Mouse (Mus musculus): ENCODE results near the gene Slc17a4. TPM values are rescaled to one million over a fixed set of nuclear protein-coding genes. Genes with fewer than 3 reads are reported as not detected.

Gene Slc17a4
- total RNA-seq, 2 experiments from 2014 or later, result not detected

DNA sequence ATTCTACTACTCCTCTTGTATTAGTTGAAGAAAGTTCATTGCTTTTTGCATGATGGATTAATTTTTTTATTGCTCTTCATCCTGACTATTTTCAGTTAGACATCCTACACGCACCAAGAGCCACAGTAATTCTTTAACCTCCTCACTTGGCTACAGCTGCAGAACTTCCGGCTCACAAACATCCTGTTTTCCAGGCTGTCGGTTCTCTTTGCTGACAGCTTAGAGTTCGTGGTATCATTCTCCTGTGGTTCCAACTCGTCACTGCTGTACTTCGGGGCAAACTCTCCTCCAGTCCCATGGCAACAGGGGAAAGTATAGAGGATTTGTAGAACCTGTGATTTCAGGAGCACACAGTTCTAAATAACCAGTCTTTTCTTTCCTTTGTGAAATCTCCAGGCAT lies 16.6 kb downstream of the Slc17a4 start:
- intact Hi-C loops (cut with DNase I), result no loop called here
- no peak for DNase-seq

GRCm38 (mm10) chr13:23893269-23893593 lies 21.6 kb downstream of the Slc17a4 start:
- no peak for DNase-seq
- intact Hi-C loops (cut with DNase I), result no loop called here

GRCm38 (mm10) chr13:23892592-23893268 lies 22.1 kb downstream of the Slc17a4 start:
- intact Hi-C loops (cut with DNase I), result no loop called here
- no peak for DNase-seq

DNA sequence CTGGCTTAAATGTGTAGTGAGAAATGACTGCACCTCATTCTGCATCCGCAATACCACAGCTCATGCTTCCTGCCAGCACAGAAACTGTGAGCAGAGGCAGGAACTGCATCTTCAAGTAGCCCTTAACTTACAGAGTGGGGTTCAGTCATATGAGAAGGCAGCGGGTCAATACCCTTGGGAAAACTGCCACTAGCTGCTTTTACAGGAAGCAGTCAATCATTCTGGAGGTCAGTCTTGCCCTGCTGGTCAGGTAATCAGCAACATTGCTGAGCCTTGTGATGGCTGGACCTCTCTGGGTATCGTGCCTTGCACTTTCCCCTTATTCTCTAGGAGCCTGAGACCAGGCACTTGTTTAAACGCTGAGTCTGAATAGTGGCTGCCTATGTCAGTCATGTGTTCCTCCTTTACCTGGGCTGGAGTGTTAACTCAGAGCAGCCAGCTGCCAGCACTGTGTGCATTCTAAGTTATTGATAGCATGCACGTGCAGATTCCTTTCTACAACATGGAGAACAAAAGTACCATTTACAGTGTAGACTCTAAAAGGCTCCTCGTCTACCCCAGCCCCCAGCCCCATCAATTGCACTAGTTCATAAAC lies 25.7 kb downstream of the Slc17a4 start:
- intact Hi-C loops (cut with DNase I), result loop anchor here (5.0 kb wide), 2 partner anchors 57 to 97 kb away; no protein-coding TSS in a partner anchor
- no peak for DNase-seq

GRCm38 (mm10) chr13:23887026-23887725 lies 27.6 kb downstream of the Slc17a4 start:
- no peak for DNase-seq
- intact Hi-C loops (cut with DNase I), result loop anchor here (5.0 kb wide), 2 partner anchors 55 to 95 kb away; no protein-coding TSS in a partner anchor

DNA sequence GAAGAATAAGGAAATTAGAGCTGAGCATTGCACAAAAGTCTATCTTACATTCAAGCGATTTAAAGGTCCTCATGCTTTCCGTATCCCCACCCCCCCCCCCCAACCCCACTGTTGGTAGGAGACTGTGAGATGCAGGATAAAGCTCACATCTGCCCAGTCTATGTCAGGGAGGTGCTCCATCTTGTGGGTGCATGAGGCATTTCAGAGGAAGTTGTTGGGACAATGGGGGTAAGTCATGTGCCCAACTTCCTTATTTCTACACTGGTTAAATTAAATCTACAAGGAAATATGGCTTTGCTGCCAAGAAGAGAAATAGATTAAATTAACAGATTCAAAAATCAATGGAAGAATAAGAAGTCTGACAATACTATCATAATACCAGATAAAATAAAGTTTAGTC lies 29.3 kb downstream of the Slc17a4 start:
- intact Hi-C loops (cut with DNase I), result loop anchor here (5.0 kb wide), 2 partner anchors 53 to 93 kb away; no protein-coding TSS in a partner anchor
- DNase-seq, result peak in 1 of 2 experiments; percentile 22

GRCm38 (mm10) chr13:23879636-23880035 lies 35.2 kb downstream of the Slc17a4 start:
- no peak for DNase-seq
- intact Hi-C loops (cut with DNase I), result no loop called here

DNA sequence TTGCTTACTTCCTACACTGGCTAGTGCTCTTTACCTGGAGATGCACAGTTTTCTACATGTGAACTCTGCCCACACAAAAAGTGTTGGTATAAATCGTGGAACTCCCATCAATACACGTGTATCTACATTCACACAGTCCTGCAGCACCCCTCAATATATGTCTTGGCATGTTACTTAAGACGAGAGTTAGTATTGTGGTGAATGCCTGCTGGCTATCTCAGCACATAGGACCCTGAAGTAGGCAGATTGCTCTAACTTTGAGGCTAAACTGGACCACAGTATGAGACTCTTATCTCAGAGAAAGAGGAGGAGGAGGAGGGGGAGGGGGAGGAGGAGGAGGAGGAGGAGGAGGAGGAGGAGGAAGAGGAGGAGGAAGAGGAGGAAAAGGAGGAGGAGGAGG lies 35.7 kb downstream of the Slc17a4 start:
- no peak for DNase-seq
- intact Hi-C loops (cut with DNase I), result no loop called here

GRCm38 (mm10) chr13:23873141-23873540 lies 41.7 kb downstream of the Slc17a4 start:
- DNase-seq, result no peak
- intact Hi-C loops (cut with DNase I), result no loop called here

DNA sequence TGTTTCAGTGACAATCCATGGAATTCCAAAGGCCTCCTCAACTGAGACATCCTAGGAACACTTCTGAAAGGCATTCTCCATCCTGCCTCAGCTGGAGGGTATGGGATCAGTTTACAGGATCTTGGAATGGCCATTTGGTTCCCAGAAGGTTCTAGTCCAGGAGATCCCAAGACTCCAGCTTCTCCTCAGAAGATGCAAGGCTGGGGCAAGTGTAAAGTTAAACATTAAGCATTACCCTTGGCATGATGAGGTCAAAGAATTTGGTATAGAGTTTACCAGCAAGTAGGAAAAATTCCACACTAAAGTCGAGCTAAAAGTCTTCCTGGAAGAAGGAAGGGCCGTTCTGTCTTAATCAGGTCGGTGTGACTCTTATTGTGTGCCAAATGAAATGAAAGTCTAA lies 44.8 kb downstream of the Slc17a4 start:
- intact Hi-C loops (cut with DNase I), result no loop called here
- no peak for DNase-seq

DNA sequence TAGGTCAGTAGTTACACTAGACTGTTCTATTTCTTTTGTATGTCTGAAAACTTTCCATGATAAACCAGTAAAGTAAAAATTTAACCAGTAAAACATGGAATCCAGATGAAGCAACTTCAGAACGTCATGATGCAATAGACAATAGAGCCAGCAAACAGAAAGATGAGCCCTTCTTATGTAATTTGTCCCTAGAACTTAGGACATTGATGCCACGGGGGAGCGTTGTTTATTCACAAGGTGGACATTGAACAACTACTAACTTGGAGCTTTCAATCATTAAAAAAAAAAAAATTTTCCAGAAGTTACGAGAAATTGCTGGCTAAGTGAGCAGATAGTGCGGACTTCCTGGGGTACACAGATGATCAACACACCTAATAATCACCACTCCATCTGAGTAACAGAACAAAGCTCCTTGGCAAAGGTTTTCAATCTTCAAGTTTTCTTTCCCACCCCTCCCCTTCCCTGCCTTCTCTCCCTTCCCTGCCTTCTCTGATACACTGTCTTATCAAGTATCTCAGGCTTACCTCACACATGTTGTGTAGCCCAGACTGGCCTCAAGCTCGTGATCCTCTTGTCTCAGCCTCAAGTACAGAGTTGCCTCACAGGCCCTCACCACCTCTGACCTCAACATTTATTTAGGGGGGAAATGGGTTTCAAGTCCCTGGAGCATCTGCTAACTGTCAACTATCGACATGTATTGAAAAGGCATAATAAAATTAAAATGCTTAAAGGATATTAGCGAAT lies 45.8 kb downstream of the Slc17a4 start:
- intact Hi-C loops (cut with DNase I), result no loop called here
- DNase-seq, result no peak

GRCm38 (mm10) chr13:23867405-23867804 lies 47.4 kb downstream of the Slc17a4 start, which contains the start of gene Slc17a1:
Gene Slc17a1, plus strand, starts transcription at chr13:23867750.
- intact Hi-C loops (cut with DNase I), result no loop called here
- no peak for DNase-seq

DNA sequence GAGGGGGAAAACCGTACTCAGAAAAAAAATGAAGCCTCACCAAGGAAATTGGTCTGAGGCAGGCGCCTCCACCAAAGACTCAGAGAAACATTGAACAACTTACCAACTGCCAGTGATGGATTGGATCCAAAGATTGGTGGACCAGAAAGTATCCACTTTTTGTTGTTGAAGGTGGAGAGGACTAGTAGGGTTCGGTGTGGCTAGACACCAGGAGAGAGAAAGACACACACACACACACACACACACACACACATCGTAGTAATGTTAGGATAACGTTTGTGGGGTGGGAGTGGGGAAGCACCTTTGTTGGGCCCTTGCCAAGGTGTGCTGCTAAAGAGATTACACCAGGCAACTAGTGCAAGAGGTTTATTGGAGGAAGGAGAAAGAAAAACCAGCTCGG lies 47.8 kb downstream of the Slc17a4 start:
- intact Hi-C loops (cut with DNase I), result no loop called here
- DNase-seq, result no peak

- intact Hi-C loops (cut with DNase I), result no loop called here
- DNase-seq, result peak; percentile 9 to 10
These were observed 48.6 kb downstream of the Slc17a4 start for GRCm38 (mm10) chr13:23866086-23866710.

DNA sequence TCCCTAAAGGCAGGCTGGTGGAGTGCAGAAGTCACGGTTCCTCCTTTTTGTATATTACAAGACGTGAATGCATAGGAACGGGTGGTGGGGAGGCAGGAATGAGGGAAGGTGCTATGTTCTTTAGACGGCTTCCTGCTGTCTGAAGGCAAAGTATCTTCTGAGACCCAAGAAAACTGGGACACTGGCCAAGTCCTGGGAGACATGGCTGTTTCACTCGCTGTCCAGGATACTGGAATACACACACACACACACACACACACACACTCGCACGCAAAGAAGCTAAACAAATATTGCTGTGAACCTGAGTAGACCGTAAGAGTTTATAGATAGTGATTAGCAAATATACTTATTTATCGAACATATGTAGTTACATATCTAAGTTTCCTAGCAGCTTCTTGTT lies 50.1 kb downstream of the Slc17a4 start:
- DNase-seq, result peak; percentile 7 to 10
- intact Hi-C loops (cut with DNase I), result no loop called here

DNA sequence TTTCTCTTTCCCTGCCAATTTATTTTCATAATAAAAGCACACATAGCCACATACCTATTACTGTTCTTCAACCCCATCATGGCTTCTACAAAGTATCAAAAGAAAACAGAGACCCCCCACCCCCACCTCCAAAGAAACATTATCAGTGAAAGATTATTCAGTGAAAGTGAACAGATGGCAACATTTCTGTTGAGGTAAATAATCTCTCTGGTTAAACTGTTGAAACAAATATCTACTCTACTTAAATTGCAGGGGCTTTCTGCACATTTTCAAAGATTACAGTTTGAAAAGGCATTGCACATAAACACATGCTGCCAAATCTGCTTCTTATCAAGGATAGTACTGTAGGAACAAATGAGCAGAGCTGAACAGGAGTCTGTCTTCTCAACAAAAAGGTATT lies 53.0 kb downstream of the Slc17a4 start:
- intact Hi-C loops (cut with DNase I), result no loop called here
- DNase-seq, result no peak

GRCm38 (mm10) chr13:23856401-23856800 lies 58.4 kb downstream of the Slc17a4 start:
- no peak for DNase-seq
- intact Hi-C loops (cut with DNase I), result no loop called here

GRCm38 (mm10) chr13:23849299-23849698 lies 65.5 kb downstream of the Slc17a4 start:
- intact Hi-C loops (cut with DNase I), result no loop called here
- DNase-seq, result no peak
